ENCODE assay signal across 8 mouse cellular contexts in genomic region chr11:120280281-120280773, GRCm38 (mm10). TPM values are rescaled to one million over a fixed set of nuclear protein-coding genes. Genes with fewer than 3 reads are reported as not detected.
A peak's percentile ranks its signal among the peaks of the same experiment; 100 is the strongest.
DNase-seq lines count a peak whose midpoint lies in the region; ATAC-seq lines count a peak whose summit lies in the region.

No protein-coding gene starts in this region.

- 11% methylated on average over 25 of the region's 25 CpGs for WGBS in forebrain, embryonic 14.5 days

- H3K4me3 ChIP-seq in forebrain, embryonic 14.5 days (ENCODE audit: low read depth, low read length) = no peak overlapping the region

- peaks cover 90% of the 10 kb centered on the region for H3K36me3 ChIP-seq in forebrain, embryonic 14.5 days (ENCODE audit: control insufficient read depth, insufficient read depth, low read length)

- 0 out of 2 replicates have a peak overlapping the region, but pooled peaks have one; percentile 6 for H3K9ac ChIP-seq in forebrain, embryonic 14.5 days (ENCODE audit: low read length)

- H3K4me1 ChIP-seq in forebrain, embryonic 14.5 days (ENCODE audit: control insufficient read depth, insufficient read depth, low read length) = peaks cover 15% of the 10 kb centered on the region

- peak overlapping the region; percentile 10; the same call in 1 of the 2 replicates for H3K4me2 ChIP-seq in forebrain, embryonic 14.5 days (ENCODE audit: low read length)

- peak overlapping the region; percentile 73 for H3K27ac ChIP-seq in forebrain, embryonic 14.5 days (ENCODE audit: low read depth, low read length)

- DNase-seq in urinary bladder, postnatal 14 days (ENCODE audit: low spot score) = peak; percentile 39
- no peak for DNase-seq in urinary bladder, postnatal 10 days (ENCODE audit: low spot score)
- DNase-seq in cerebellum, adult 11 months = peak; percentile 72
- peak; percentile 80 for DNase-seq in forebrain, embryonic 14.5 days (ENCODE audit: low spot score)
- DNase-seq in kidney, adult 9 months = peak; percentile 64
- peak; percentile 67 for DNase-seq in lung, postnatal 14 days
- DNase-seq in skeletal muscle tissue, adult 2 months (ENCODE audit: low read depth, low spot score) = peak; percentile 59
- no peak for DNase-seq in left cerebral cortex, postnatal 36 days (ENCODE audit: low spot score in 2 of 2)

- no peaks in the 10 kb centered on the region for H3K27me3 ChIP-seq in forebrain, embryonic 14.5 days (replicated peaks; ENCODE audit: control insufficient read depth, insufficient read depth, low read length)

- ATAC-seq in forebrain, embryonic 14.5 days = peak; percentile 81

- intact Hi-C loops in left cerebral cortex, postnatal 36 days (cut with DNase I) = no loop called here

- H3K9me3 ChIP-seq in forebrain, embryonic 14.5 days (replicated peaks; ENCODE audit: control insufficient read depth, low read length) = no peaks in the 10 kb centered on the region

RNA-seq across cellular contexts. Expression of gene Bahcc1, which starts 47.6 kb away (rescaled TPM):
- polyA plus RNA-seq in forebrain, embryonic 14.5 days (2014; fragmentation: Nextera tagmentation; extraction: Ambion mirVana) = 12.6 and 14.5 TPM in 2 replicates
- 10 to 100 TPM; 15.3 to 20.9 TPM for total RNA-seq in left cerebral cortex, postnatal 36 days (2021)

Comparison
In these comparisons a context has a peak if more than half of its experiments do, and no peak if none do; other contexts are left out.
1. DNase-seq: peak in urinary bladder, postnatal 14 days (single experiment), cerebellum, adult 11 months (single experiment), forebrain, embryonic 14.5 days (single experiment), kidney, adult 9 months (single experiment), lung, postnatal 14 days (single experiment) and skeletal muscle tissue, adult 2 months (single experiment); none in urinary bladder, postnatal 10 days (single experiment) and left cerebral cortex, postnatal 36 days (0 of 2).